Mouse (Mus musculus): ENCODE results near the gene Tacc3.

DNA sequence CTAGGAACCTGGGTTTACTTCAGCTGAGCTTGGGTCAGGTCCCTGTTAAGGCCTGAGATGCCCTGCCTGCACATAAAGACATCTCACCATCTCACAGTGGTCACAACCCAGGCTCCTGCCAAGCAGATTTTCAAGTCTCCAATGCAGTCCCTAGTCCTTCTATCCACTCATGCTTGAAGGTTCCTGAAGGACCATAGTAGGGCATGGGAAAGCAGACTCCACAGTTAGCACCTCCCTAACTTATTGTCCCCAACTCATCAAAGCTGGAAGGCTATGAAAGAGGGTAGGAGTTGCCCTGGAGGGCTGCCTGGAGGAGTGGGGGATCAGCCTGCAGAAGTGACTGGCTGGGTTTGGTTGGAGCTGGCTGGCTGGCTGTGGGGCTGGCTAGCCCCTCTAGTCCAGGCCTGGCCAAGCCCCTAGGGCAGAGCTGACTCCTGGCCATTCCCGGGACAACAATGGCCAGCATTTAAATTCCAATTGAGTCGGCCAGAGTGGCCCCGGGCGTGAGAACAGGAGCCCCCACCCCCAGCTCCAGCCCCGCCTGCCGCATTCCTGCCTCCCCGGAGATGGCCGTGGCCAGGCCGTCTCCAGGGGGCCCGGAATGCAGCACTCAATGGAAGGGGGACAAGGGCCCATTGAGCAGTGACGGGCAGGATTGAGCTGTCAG, 47.1 kb downstream of the Tacc3 start:
- TF ChIP-seq POLR2A (IDR thresholded peaks at IDR 0.05; ENCODE audit: insufficient read length, low read depth) (no peak), USF1 (IDR thresholded peaks at IDR 0.05; ENCODE audit: low read depth) (no peak), TCF3 (IDR thresholded peaks at IDR 0.05; ENCODE audit: insufficient read length, low read depth) (no peak), MYOD1 (IDR thresholded peaks at IDR 0.05; ENCODE audit: control insufficient read depth in 1 of 3, insufficient read length in 2 of 3, low read depth in 2 of 3) (no peak), POLR2AphosphoS2 (IDR thresholded peaks at IDR 0.05; ENCODE audit: insufficient read length, low read depth) (no peak), TCF12 (IDR thresholded peaks at IDR 0.05; ENCODE audit: insufficient read depth, poor library complexity, severe bottlenecking) (no peak)
